Mouse (Mus musculus) erythroid progenitor cell, adult 5-6 weeks (primary cell): Measurements from ENCODE around the gene Mpig6b. TPM values are rescaled to one million over a fixed set of nuclear protein-coding genes. Genes with fewer than 3 reads are reported as not detected.
A peak's percentile ranks its signal among the peaks of the same experiment; 100 is the strongest.

Experiments used
- ATAC-seq: replicated peaks from 2 replicates; pipeline ENCODE4 v1.8.0; 2016; ENCODE audit warnings: moderate number of reproducible peaks, mild to moderate bottlenecking, moderate TSS enrichment, inconsistent platforms; ENCODE audit not compliant: poor library complexity, low FRiP score, severe bottlenecking
- total RNA-seq, 2 experiments: library from RNA; stranded (forward) in 1 of 2; stranded (reverse) in 1 of 2; fragments of 150-400 nt in 1 of 2; fragments of 186-747, 209-891 nt in 1 of 2; gene quantifications; 2 replicates each; pipeline versions ENCODE4 v1.2.3 to v1.2.4; 2015 to 2017; ENCODE audit warnings: low replicate concordance in 2 of 2

Mpig6b gene
- total RNA-seq, 2 experiments from 2014 or later: not detected

DNA sequence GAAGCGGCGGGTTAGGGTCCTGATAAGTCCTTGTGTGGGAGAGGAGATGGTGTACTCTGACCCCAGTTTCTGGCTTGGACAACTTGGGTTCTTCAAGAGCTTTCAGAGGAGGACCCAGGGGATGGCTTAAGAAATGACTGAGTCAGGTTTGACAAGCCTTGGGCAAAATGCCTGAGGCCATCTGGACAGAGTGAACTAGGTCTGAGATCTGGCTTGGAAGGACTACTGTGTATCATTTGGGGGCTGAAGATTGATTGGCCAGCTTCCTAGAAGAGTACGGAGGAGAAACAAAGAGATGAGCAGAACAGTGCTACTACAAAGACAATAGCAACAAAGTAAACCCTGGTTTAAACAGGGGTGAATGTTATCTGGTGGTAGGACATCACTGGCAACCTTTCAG lies 2.5 kb downstream of the Mpig6b start:
- ATAC-seq: no peak

DNA sequence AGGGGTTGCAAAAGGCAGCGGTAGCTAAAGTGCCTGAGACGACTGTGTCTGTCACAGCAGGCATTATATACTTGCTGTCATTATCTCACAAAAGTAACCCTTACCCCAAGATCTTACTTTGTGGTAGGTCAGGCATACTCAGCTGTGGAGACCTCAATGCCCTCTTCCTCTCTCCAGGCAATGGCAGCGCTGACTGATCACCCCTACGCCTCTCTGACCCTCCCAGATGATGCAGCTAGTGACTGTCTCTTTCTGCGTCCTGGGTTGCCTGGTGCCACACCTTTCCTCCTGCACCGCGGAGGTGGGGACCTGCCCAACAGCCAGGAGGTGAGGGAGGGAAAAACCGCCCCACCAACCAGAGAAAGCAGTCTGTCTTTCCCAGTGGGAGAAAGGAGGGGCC lies 4.7 kb downstream of the Mpig6b start:
- no peak for ATAC-seq

DNA sequence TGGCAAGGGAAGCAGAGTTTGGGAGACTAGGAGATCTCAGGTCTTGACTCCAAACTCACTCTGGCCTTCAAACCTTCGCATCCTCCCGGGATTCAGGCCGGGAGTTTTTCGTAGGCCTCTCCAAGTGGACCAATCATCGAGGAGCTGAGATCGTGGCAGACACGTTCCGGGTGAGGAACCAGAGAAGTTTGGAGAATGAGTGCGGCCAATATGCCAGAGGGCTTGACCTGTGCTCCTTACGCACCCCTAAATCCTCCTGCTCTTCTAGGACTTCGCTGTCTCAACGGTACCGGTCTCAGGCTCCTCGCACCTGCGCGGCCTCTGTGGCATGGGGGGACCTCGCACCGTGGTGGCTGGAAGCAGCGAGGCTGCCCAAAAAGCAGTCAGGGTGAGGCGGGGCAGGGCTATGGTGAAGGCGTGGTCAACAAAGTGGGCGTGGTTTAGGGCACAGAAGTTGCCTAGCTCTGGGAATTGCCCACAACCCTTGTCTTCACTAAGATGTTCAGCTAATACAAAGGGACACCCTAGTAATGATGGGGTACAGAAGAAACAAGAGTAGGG lies 5.2 kb downstream of the Mpig6b start:
- ATAC-seq: 0 out of 2 replicates have a peak, but pooled peaks have one; percentile 12

DNA sequence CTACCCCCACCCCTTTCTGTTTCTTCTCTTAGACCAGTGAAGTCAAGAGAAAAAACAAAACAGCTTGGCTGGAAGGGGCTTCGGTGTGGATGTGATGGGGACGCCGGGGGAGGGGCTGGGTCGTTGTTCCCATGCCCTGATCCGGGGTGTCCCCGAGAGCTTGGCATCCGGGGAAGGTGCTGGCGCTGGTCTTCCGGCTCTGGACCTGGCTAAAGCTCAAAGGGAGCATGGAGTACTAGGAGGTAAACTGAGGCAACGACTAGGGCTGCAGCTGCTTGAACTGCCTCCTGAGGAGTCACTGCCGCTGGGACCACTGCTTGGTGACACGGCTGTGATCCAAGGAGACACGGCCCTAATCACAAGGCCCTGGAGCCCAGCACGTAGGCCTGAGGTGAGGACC lies 5.9 kb downstream of the Mpig6b start:
- no peak for ATAC-seq

DNA sequence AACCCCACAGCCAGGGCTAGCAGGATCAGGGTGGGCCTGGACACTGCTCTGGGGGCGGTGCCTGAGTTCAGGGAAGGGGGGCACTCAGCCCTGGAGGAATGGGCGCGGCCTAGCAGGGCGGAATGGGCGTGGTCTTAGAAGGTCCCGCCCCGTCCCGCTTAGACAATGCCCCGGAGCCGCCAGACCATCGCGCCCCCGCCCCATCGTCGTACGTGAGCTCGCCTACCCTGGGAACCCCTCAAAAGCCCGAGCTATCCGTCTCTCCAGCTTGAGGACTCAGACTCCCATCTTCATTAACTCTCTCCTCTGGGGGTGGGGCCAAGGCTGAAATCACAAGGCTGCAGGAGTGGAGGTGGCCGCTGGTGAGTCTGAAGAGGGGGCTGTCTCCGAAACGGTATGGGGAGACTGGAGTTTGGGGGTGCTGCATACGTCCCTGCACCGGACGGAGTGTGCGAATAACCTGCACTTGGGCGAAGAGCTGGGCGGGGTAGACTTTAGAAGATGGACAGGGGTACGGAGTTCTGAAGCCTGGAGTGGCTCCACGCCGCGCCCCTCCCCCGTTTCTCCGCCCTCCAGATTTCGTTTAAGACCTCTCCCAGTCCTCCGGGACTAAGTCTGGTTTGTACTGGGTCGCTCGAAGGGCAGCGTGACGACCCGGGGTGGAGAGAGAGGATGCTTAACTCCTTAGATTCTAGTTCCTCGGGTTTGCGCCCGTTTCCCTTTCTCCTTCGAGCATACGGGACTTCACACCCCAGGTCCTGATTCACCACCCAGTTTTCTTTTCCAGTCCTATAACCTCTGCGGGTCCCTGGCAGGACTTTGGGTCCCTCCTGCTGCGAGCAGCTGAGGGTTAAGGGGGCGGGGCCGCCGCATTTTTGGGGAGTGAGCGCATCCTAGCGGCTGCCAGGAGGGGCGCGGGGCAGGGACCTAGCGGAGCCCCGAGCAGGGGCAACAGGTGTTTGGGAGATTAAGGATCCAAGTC lies 6.8 kb downstream of the Mpig6b start, which contains the start of gene Ddah2:
Ddah2 (plus strand) TSS at position 125 of the 982 bp plus-strand sequence.
- peak; percentile 85 for ATAC-seq

DNA sequence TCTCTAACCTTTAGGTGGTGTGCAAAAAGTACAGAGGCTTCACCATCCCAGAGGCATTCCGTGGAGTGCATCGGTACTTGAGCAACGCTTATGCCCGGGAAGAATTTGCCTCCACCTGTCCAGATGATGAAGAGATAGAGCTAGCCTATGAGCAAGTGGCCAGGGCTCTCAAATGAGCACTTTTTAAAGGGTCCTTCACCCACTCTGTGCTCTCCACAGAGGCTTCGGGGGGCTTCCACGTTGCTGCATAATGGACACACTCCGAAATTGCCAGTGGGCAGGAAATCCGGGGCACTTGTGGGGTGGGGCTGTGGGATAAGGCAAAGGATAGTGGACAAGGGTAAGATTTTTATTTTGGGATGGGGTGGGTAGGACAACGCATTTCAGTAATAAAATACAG lies 7.7 kb downstream of the Mpig6b start:
- ATAC-seq: no peak

DNA sequence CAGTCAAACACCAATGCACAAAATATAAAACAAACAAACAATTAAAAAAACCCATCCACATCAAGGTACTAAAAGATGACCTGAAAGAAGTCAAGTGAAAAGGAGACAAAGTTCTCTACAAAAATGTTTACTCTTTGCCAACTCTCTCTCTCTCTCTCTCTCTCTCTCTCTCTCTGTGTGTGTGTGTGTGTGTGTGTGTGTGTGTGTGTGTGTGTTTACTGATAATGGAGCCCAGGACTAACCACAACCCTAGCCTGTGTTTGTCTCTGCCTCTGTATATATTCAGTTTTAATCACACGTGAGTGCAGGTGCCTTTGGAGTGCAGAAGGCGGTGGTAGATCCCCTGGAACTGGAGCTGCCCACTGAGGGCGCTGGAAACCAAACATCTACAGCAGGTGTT lies 8.9 kb downstream of the Mpig6b start:
- no peak for ATAC-seq

DNA sequence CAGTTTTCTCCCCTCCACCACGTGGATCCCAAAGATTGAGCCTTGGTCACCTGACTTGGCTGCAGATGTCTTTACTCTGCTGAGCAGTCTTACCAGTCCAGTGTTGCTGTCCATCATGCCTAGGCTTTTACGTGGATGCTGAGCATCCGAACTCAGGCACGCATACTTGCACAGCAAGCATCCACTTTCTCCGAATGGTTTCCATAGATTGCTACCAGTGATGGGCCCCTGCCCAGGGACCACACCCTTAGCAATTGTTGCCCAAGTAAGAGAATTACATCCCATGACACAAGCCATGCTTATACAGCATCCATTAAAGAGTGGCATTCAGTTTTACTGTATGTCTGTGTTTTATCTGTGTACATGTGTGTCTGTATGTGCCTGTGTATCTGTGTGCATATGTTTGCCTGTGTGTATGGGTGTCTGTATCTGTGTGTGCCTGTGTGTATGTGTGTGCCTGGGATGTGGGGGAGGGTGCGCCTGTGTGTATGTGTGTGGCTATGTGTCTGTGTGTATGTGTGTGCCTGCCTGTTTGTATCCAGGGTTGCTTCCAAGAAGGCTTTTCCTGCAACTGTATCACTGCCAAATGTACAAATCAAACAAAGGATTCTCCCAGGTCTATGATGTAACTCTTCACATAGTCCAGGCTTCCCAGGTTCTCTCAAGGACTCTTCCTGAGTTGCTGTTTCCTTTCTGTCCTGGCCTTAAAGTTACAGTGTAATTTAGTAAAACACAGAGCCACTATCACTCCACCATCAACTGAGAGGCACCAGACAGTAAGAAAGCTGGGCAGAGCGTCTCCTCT lies 10.1 kb downstream of the Mpig6b start:
- ATAC-seq: no peak

DNA sequence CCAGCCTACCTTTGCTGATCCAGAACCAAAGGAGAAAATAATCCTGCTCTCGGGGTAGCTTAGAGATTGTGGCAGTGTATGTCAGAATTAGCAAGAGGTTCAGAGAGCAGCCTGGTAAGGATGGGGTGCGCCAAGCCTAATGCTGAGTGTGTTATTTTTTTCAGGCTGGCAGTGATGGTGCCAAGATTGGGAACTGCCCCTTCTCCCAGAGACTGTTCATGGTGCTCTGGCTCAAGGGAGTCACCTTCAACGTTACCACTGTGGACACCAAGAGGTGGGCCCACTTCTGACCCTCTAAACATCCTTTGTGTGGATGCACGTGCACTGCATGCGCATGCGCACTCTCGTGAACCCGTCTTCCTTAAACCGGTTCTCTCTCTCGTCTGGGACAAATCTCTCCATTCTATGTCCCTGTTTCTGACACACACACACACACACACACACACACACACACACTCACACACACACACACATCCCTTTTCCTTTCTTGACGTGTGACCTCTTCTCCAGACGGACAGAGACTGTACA lies 13.6 kb downstream of the Mpig6b start:
- no peak for ATAC-seq

DNA sequence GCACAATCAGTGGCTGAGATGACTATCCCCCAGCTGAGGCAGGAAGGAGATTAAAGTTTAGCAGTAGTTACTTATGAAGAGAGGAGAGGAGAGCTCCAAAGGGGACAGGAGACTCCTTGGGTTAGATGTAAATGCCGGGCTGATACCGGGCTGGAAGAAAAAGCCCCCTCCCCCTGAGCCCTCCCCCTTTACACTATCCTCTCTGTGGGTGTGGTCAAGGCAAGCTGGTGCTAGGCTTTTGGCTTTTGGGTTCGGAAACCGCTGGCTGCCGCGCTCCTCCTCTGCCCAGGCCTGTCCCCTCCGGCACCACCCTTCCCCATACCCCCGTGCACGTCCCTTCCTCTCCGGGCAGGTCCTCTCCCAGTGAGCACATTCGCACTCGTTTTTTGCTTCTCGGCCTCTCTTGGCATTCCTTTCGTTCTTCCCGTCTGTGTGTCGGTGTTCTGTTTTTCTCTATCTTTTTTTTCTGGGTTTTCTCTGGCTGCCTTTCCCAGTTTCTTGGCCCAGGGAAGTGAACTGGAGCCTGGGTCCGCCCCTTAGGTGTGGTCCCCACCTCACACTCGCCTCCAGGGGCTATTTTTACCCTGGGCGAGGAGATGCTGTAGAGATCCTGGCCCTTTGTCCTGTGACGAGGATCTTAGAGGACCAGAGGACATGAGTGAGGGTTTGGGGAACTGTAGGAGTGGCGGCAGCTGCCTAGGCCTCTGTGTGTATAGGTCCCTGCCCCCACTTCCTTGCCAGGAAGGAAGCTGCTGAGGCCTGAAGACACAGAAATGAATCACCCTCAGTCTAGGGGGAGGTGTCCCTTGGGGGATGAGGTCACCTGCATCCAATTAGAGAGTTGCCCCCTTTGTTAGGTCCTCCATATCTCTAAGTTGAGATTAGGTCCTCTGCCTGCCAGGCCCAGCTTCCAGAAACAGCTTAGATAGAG lies 14.6 kb downstream of the Mpig6b start:
- 0 out of 2 replicates have a peak, but pooled peaks have one; percentile 31 for ATAC-seq

DNA sequence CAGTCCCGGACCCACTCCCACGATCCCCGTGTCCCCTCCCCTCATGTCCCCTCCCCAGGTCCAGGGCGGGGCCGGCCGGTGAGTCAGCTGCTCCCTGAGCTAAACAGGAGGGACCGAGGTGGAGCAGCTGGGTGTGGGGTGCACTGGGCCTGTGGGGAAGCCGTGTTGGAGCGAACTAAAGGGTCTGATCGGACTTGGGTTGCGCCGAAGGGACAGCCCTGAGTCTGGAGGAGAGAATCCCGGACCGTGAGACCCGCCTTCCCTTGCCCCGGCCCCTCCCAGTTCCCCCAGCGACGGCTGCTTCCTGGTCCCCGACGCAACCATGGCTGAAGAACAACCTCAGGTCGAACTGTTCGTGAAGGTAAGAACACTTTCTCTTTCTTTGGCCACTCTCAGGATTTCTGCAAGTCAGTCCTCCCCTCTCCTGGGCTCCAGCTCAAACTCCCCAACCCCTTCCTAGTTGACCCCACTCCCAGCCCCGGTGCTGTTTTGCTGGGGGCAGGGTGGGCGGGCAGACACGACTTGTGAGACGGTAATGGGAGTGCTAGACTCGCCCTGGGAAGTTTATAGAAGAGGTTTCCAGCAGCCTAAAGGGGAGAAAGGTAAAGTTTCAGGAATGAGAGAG lies 15.7 kb downstream of the Mpig6b start:
- peak; percentile 41 for ATAC-seq

DNA sequence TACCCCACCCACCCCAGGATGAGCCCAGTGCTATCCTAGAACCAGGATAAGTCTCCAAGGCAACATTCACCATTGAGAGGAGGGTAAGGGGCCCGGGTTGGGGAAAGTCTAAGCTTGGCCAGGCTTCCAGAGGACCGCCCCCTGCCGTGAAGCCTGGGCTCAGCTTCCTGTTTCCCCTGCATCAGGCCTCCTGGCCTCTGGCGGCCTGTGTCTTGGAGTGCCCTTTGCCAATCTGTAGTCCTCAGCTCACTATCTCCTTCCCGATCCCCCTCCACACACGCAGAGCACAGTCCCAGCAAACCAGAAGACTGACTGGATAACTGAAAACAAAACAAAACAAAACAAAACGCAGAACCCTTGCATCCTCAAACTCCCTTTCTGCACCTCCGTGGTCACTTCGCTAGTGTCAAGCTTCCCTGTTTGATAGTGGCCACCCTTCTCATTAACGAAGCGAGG lies 16.4 kb downstream of the Mpig6b start, which contains the start of gene Clic1:
Clic1 (plus strand) TSS at position 406 of the 456 bp plus-strand sequence.
- no peak for ATAC-seq

DNA sequence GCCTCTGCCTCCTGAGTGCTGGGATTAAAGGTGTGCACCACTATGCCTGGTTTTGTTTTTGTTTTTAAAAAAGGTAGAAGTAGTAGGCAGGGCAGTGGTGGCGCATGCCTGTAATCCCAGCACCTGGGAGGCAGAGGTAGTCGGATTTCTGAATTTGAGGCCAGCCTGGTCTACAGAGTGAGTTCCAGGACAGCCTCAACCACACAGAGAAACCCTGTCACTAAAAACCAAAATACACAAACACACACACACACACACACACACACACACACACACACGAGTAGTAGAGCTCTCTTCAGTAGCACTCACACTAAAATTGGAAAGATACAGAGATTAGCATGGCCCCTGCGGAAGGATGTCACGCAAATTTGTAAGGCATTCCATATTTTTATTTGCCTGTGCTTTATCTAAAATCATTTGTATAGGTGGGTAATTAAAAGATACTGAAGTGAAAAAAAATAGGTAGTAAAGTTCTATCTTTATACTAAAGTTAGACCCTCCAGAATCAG lies 17.0 kb downstream of the Mpig6b start:
- no peak for ATAC-seq

DNA sequence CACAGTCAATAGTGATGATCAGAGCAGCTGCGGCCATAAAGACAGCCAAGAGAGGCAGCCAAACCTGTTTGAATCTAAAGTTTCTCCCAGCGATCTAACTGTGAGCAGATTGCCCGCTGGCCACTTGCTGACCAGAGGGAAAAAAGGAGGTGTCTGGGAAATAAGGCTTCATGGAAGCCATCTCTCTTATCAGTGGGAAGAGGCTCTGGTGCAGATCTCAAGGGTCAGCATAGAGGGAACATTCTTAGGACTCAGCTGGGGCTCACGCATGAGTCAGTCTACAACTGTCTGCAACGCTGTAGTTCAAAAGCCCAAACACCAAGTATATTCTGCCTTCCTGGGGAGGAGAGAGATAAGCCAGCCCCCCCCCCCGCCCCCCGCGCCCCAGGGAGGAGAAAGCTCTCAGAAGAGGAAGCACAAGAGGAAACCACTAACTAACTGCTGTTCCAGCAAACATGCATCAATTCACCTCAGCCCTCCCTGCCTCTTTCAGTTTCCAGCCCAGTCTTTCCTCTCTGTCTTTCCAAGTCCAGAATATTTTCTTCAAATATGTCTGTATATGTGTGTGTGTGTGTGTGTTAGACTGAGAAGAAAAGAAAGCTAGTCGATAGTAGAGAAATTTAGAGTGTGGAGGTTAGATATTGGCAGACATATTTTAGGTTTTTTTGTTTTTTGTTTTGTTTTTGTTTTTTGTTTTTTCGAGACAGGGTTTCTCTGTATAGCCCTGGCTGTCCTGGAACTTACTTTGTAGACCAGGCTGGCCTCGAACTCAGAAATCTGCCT lies 17.6 kb downstream of the Mpig6b start:
- no peak for ATAC-seq

DNA sequence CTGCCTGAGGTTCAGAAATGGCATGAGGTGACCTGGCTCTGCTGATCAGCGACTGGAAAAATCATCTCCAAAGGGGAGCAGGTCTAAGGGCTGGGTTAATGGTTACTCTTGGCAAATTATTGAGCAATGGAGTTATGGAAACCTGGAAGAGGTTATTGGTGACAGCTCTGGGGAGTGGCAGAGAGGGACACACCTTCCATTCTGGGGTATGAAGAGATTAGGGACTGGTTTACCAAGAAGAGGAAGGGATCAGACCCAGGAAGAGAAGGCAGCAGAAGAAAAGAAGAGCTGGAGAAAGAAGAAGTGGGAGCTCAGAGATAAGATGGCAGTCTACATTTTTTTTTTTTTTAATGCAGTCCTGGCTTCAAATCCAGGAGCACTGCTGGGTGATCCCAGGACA lies 18.3 kb downstream of the Mpig6b start:
- no peak for ATAC-seq

DNA sequence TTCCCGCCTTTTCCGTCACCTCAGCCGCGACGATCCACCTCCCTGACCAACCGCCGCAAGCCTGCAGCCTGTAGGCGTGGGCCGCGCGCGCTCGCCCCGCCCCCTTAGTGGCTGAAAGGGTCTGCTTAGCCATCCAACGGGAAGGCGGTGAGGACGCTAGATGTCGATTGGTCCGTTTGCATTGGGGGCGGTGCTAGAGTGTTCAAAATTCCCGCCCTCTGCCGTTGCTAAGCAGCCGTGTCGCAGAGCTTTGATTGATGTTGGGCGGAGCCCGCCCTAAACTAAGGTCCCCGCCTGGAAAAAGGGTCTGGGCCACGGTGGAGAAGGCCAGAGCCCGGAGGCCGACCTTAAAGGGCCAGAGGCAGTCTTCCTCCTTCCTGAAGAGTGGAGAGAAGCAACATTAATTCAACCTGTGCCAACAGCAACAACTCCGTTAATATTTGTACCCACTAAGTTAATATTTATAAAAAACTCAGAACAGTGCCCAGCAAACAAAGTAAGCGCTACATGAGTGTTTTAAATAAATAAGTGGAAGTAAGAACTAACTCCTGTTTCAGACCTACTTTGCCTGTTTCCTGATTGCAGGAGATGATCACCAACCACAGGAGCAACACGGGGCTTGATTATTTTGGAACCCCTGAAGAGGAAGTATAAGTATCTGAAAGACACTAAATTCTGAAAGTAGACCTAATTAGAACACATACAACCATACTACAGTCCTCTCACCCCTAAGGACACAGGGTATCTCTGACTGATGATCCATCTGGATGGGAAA lies 19.1 kb downstream of the Mpig6b start, which contains the start of gene Msh5:
Msh5 (minus strand) TSS at position 65 of the 775 bp plus-strand sequence.
- ATAC-seq: peak; percentile 82
